Mouse (Mus musculus) ovary, adult 10 weeks (tissue): ENCODE results near the gene Gm10097. TPM values are rescaled to one million over a fixed set of nuclear protein-coding genes. Genes with fewer than 3 reads are reported as not detected.

Experiments used
- polyA plus RNA-seq: library from polyadenylated mRNA; stranded (reverse); fragments of 350-450 nt; fragmentation: Illumina TruSeq; extraction: RNeasy Lipid Tissue Mini Kit (QIAGEN cat#74804); gene quantifications from one replicate; pipeline ENCODE4 v1.2.3, GENCODE M21; 2014

The Gm10097 gene
- not detected for polyA plus RNA-seq

GRCm38 (mm10) chr10:5068676-5069265 lies at the start of gene Gm10097:
TSS of gene Gm10097 (plus strand) at chr10:5069192.

